Mouse (Mus musculus): Measurements from ENCODE around the gene Rflna. TPM values are rescaled to one million over a fixed set of nuclear protein-coding genes. Genes with fewer than 3 reads are reported as not detected.

Gene Rflna
- total RNA-seq, 1 experiment from 2014 or later = not detected

DNA sequence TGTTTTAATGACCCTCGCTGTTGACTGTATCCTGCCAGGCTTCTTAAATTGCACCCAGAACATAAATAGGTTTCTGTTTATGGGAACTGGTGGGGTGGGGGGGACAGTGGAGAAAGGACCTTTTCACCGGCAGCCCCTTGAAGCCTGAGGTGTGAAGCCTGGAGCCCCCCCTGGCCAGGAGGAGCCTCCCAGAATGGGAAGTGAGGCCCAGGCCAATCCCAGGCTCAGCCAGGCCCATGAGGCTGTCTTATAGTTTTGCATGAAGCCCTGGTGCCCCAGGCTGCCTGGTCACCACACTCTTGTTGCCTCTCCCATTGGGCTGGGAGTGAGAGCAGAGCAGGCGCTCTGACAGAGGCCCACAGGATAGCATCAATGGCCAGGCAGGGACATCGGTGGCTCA lies 5.1 kb upstream of the Rflna start:
- ATAC-seq (replicated peaks in 1 of 2; ENCODE audit: insufficient read depth in 1 of 2, low FRiP score in 2 of 2, low TSS enrichment in 1 of 2, low read depth in 1 of 2, poor library complexity in 2 of 2, severe bottlenecking in 2 of 2) = no peak

DNA sequence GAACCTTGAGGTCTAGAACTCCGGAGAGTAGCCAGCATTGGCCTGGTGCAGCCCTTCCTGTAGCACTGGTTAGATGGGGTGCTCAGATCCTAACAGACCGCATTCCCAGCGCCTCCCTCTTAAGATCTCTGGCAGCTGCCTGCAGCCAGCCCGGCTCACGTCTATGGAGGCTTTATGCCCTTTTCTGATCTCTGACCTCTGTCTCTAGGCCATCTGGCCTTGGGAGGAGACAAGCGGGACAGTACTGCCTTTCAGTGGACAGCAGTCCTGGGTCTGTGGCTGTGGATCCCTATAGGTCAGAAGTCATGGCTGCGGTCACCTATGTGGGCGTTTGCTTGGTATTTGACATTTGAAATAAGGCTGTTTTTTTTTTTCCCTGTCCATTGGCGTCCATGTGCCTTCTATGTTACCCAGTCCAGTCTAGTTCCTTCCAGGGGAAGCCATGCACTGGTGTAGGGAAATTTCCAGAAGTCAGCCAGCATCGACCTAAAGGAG lies 2.2 kb upstream of the Rflna start:
- no peak for ATAC-seq (replicated peaks in 1 of 2; ENCODE audit: insufficient read depth in 1 of 2, low FRiP score in 2 of 2, low TSS enrichment in 1 of 2, low read depth in 1 of 2, poor library complexity in 2 of 2, severe bottlenecking in 2 of 2)

DNA sequence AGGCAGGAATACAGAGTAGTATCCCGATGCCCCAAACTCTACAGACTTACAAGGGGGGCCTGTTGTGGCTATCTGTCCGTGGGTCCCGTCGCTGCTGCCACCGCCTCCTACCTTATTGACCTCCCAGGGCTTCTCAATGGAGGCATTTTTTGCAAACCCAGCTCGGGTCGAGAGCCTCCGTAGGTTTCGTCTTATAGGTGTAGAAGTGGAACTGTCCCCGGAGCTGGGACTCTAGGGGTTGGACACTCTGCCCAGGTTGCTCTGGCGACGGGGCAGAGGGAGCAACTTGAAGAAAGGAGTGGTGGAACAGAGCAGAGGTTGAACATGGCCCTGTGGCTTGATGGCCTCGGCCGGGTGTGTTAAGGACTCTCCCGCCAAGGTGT lies 843 bp downstream of the Rflna start:
- no peak for ATAC-seq (replicated peaks in 1 of 2; ENCODE audit: insufficient read depth in 1 of 2, low FRiP score in 2 of 2, low TSS enrichment in 1 of 2, low read depth in 1 of 2, poor library complexity in 2 of 2, severe bottlenecking in 2 of 2)

- ATAC-seq (replicated peaks in 1 of 2; ENCODE audit: insufficient read depth in 1 of 2, low FRiP score in 2 of 2, low TSS enrichment in 1 of 2, low read depth in 1 of 2, poor library complexity in 2 of 2, severe bottlenecking in 2 of 2) = no peak
These were observed 3.0 kb downstream of the Rflna start for GRCm38 (mm10) chr5:125005871-125006652.

GRCm38 (mm10) chr5:125006896-125007295 lies 3.9 kb downstream of the Rflna start:
- no peak for ATAC-seq (replicated peaks in 1 of 2; ENCODE audit: insufficient read depth in 1 of 2, low FRiP score in 2 of 2, low TSS enrichment in 1 of 2, low read depth in 1 of 2, poor library complexity in 2 of 2, severe bottlenecking in 2 of 2)

GRCm38 (mm10) chr5:125011166-125011565 lies 8.1 kb downstream of the Rflna start:
- ATAC-seq (replicated peaks in 1 of 2; ENCODE audit: insufficient read depth in 1 of 2, low FRiP score in 2 of 2, low TSS enrichment in 1 of 2, low read depth in 1 of 2, poor library complexity in 2 of 2, severe bottlenecking in 2 of 2) = no peak

GRCm38 (mm10) chr5:125011628-125012027 lies 8.6 kb downstream of the Rflna start:
- ATAC-seq (replicated peaks in 1 of 2; ENCODE audit: insufficient read depth in 1 of 2, low FRiP score in 2 of 2, low TSS enrichment in 1 of 2, low read depth in 1 of 2, poor library complexity in 2 of 2, severe bottlenecking in 2 of 2) = no peak

- ATAC-seq (replicated peaks in 1 of 2; ENCODE audit: insufficient read depth in 1 of 2, low FRiP score in 2 of 2, low TSS enrichment in 1 of 2, low read depth in 1 of 2, poor library complexity in 2 of 2, severe bottlenecking in 2 of 2) = peak; percentile 34 to 44; a peak in 2 of 4 replicates
These were observed 11.5 kb downstream of the Rflna start for GRCm38 (mm10) chr5:125014497-125014896.

DNA sequence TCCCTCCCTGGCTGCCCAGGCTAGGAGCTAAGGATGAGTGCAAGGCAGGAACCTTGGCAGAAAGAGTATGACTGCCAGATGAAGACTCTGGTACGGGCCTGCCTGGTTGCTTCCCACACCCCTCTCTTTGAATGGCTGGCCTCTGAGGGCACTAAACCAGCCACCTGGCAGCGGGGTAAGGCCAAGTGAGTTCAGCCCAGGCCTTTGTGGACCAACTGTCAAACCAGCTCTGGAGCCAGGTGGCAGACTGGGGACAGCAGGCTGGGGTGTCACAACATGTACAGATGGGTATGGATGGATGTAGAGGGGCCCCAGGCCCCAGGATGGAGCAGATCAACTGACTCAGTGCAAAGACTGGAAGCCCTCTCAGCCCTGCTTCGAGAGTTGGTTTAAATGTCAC lies 12.0 kb downstream of the Rflna start:
- ATAC-seq (replicated peaks in 1 of 2; ENCODE audit: insufficient read depth in 1 of 2, low FRiP score in 2 of 2, low TSS enrichment in 1 of 2, low read depth in 1 of 2, poor library complexity in 2 of 2, severe bottlenecking in 2 of 2) = no peak

GRCm38 (mm10) chr5:125015576-125015975 lies 12.6 kb downstream of the Rflna start:
- no peak for ATAC-seq (replicated peaks in 1 of 2; ENCODE audit: insufficient read depth in 1 of 2, low FRiP score in 2 of 2, low TSS enrichment in 1 of 2, low read depth in 1 of 2, poor library complexity in 2 of 2, severe bottlenecking in 2 of 2)

- no peak for ATAC-seq (replicated peaks in 1 of 2; ENCODE audit: insufficient read depth in 1 of 2, low FRiP score in 2 of 2, low TSS enrichment in 1 of 2, low read depth in 1 of 2, poor library complexity in 2 of 2, severe bottlenecking in 2 of 2)
These were observed 13.6 kb downstream of the Rflna start for GRCm38 (mm10) chr5:125016421-125017242.

DNA sequence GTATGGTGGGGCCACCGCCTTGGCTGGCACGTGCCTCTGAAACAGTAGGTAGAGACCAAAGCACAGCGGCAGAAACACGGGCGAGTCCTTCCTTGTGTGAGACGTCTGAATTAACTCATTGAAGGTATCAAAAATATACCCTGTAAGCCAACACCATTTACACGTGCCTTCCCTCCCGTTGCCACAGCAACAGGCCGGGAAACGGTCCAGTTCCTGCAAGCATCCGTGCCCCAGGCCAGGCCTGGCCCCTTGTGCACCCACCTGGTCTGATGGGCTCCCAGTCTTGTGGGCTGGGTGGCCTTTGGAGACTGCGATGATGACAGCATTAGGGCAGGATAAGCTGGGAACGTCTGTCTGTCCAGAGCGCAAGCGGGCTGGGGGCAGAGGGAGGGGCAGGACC lies 14.3 kb downstream of the Rflna start:
- ATAC-seq (replicated peaks in 1 of 2; ENCODE audit: insufficient read depth in 1 of 2, low FRiP score in 2 of 2, low TSS enrichment in 1 of 2, low read depth in 1 of 2, poor library complexity in 2 of 2, severe bottlenecking in 2 of 2) = no peak

- no peak for ATAC-seq (replicated peaks in 1 of 2; ENCODE audit: insufficient read depth in 1 of 2, low FRiP score in 2 of 2, low TSS enrichment in 1 of 2, low read depth in 1 of 2, poor library complexity in 2 of 2, severe bottlenecking in 2 of 2)
These were observed 16.1 kb downstream of the Rflna start for GRCm38 (mm10) chr5:125019099-125019498.

DNA sequence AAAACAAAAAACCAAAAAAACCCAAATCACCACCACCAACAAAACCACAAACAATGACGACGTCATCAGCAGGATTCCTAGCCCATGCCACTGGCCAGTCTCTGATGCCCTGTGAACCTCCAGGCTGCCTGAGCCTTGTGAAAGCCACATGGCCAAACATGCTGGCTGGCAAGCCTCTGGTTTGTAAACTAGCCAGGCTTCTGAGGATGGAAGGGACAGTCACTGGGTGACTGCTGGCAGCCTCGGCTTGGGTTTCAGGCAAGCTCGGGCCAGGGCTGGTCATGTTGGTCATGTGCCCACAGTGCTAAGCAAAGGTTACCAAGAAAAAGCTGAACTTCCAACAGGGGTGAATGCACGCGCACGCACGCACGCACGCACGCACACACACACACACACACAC lies 18.3 kb downstream of the Rflna start:
- ATAC-seq (replicated peaks in 1 of 2; ENCODE audit: insufficient read depth in 1 of 2, low FRiP score in 2 of 2, low TSS enrichment in 1 of 2, low read depth in 1 of 2, poor library complexity in 2 of 2, severe bottlenecking in 2 of 2) = no peak

DNA sequence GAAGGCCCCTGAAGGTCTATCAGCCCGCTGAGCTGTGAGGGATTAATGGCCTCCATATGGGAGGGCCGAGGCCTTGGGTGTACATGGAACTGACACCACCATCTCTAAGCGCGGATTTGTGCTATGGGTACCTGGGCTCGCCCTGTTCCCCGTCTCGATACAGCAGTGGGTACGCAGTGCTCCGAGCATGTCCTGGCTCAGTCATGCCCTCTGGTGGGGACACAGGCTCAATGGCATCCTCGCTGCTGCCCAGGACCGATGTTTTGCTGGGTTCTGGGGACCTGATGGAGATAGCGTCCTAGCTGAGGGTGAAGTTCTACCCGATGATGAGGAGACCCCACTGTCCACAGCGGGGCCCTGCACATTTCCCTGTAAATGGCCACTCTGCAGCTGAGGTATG lies 21.0 kb downstream of the Rflna start:
- ATAC-seq (replicated peaks in 1 of 2; ENCODE audit: insufficient read depth in 1 of 2, low FRiP score in 2 of 2, low TSS enrichment in 1 of 2, low read depth in 1 of 2, poor library complexity in 2 of 2, severe bottlenecking in 2 of 2) = no peak

DNA sequence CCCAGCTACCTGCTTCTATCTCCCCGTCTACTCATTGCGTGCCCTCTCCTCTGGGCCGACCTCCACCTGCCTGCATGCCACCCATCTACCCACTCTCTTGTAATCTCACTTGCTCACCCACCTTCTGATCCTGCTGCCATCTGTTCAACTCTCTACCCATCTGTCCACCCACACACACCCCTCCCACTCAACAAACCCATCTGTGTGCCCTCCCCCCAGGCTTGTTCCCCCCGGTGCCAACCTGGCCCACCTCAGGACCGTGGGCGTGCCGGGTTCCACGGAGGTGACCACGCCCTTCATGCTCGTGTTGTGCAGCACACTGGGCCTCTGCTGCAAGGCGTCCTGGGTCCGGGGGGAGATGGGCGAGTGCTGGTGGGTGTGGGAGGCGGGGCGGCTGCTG lies 25.4 kb downstream of the Rflna start:
- no peak for ATAC-seq (replicated peaks in 1 of 2; ENCODE audit: insufficient read depth in 1 of 2, low FRiP score in 2 of 2, low TSS enrichment in 1 of 2, low read depth in 1 of 2, poor library complexity in 2 of 2, severe bottlenecking in 2 of 2)

DNA sequence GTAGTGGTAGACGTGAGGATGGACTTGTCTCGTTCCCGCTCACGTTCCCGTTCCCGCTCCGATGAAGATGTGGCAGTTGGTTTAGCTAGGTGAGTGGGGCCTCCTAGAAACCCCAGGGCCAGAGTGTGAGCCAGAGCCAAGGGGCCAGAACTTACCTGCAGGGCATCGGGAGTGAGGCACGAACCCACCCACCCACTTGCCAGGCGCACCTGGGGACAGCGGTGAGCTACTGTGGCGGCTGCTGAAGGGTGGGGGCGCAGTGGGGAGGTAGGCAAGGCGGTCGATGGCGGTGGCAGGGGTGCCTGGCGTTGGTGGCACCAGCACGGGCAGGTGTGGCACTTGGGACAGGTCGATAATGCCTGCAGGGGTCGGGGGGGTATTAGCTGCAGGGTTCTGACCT lies 25.9 kb downstream of the Rflna start:
- ATAC-seq (replicated peaks in 1 of 2; ENCODE audit: insufficient read depth in 1 of 2, low FRiP score in 2 of 2, low TSS enrichment in 1 of 2, low read depth in 1 of 2, poor library complexity in 2 of 2, severe bottlenecking in 2 of 2) = no peak

DNA sequence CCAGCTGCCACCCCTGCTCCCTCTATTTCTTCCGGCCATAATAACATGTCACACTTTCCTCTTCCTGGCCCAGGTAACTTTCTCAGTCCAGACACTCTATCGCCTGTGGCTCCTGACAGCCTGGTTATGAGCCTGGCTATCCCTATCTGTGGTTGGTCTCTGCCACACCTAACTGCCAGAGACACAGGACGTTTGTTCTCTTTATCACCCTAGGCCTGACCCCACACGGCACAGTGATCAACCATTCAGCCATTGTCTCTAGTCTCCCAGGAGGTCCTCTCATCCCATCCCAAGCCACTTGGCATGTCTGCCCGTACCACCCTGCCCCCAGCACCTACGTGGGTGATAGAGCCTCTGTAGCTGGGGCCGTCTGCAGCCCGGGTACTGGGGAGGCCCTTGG lies 33.5 kb downstream of the Rflna start:
- ATAC-seq (replicated peaks in 1 of 2; ENCODE audit: insufficient read depth in 1 of 2, low FRiP score in 2 of 2, low TSS enrichment in 1 of 2, low read depth in 1 of 2, poor library complexity in 2 of 2, severe bottlenecking in 2 of 2) = no peak
